Mouse (Mus musculus): ENCODE measurements around the gene Fam50b. TPM values are rescaled to one million over a fixed set of nuclear protein-coding genes. Genes with fewer than 3 reads are reported as not detected.

Fam50b gene
- polyA plus RNA-seq (2015; fragmentation: Nextera tagmentation; extraction: Ambion mirVana) = 0.16 and 0.20 TPM in 2 replicates

DNA sequence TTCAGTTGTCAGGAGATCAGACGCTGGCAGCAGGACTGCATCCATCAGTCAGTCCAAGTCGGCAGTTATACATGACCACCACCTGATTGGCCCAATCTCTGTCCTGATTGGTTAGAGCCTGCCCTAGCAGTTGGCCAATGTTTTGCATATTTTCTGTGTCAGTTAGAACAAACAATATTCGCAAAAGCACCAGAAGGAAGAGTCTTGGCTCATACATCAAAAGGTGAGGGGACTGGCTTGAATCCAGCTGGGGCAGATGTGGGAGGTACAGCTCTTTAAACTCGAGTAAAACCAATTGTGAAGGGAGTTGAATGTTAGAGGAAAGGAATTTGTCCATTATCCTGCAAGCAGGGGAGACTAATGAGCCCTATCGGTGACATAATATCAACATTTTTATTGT is at the start of gene Fam50b:
Gene Fam50b (plus strand): TSS at position 165 of the 400 bp plus-strand sequence.
- Histone ChIP-seq H3K4me3 (ENCODE audit: low read depth, low read length) (no peak within 1 kb of the TSS), H3K27me3 (replicated peaks; ENCODE audit: control insufficient read depth, insufficient read depth, low read length) (no peaks in the 10 kb centered on the region), H3K4me2 (replicated peaks; ENCODE audit: low read depth) (no peak within 1 kb of the TSS), H3K9me3 (ENCODE audit: control insufficient read depth) (no peaks in the 10 kb centered on the region), H3K27ac (ENCODE audit: low read depth, low read length) (no peak within 1 kb of the TSS), H3K4me1 (replicated peaks; ENCODE audit: control insufficient read depth, insufficient read depth, low read length) (peaks cover 10% of the 10 kb centered on the region; the same call in 1 of the 2 replicates), H3K9ac (ENCODE audit: low read depth, low read length) (no peak within 1 kb of the TSS), H3K36me3 (ENCODE audit: control insufficient read depth, insufficient read depth) (no peaks in the 10 kb centered on the region)
- no peak for ATAC-seq
- no peak for TF ChIP-seq CTCF (IDR thresholded peaks at IDR 0.05; ENCODE audit: low read depth)
- 41% methylated on average over 5 of the region's 5 CpGs for WGBS

DNA sequence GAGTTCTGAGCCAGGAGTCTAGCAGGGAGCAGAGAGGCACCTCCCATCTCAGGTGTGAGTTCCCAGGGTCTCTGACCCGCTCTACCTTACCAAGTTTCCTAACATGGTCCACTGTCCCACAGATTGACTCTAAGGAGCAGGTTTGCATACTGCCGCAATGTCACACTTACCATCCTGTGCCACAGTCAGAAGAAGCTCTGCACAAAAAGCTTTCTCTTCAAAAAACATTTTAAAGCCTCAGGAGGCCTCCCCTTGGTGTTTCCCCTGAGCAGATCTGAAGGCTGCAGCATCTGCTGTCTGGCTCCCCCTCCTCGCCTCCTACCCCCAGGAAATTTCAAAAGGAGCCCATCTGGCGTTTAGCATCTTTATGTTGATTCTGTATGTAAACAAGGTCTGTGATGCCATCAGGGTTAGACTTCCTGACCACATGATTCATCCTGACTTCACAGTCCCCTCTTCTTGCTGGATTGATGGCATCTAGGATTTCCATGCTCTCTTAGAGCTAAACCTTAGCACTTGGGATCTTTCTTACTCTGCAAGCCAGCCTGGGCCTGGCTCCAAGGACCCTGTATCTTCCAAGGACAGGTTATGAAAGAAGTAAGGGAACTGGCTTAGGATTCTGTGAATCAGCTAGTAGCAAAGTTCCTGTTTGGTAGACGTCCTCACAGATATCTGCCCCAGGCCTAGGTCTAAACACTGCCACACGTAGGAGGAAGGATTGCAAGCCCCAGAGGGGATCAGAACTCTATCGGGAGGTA is 49.5 kb upstream of the Fam50b start:
- Histone ChIP-seq H3K9me3 (ENCODE audit: control insufficient read depth) (no peaks in the 10 kb centered on the region), H3K4me3 (ENCODE audit: low read depth, low read length) (no peak overlapping the region), H3K36me3 (ENCODE audit: control insufficient read depth, insufficient read depth) (no peaks in the 10 kb centered on the region), H3K27me3 (replicated peaks; ENCODE audit: control insufficient read depth, insufficient read depth, low read length) (no peaks in the 10 kb centered on the region), H3K4me1 (replicated peaks; ENCODE audit: control insufficient read depth, insufficient read depth, low read length) (no peaks in the 10 kb centered on the region), H3K27ac (ENCODE audit: low read depth, low read length) (no peak overlapping the region), H3K9ac (ENCODE audit: low read depth, low read length) (no peak overlapping the region), H3K4me2 (replicated peaks; ENCODE audit: low read depth) (no peak overlapping the region)
- TF ChIP-seq CTCF (IDR thresholded peaks at IDR 0.05; ENCODE audit: low read depth) = no peak
- WGBS = 75% methylated on average over 7 of the region's 7 CpGs
- no peak for ATAC-seq

DNA sequence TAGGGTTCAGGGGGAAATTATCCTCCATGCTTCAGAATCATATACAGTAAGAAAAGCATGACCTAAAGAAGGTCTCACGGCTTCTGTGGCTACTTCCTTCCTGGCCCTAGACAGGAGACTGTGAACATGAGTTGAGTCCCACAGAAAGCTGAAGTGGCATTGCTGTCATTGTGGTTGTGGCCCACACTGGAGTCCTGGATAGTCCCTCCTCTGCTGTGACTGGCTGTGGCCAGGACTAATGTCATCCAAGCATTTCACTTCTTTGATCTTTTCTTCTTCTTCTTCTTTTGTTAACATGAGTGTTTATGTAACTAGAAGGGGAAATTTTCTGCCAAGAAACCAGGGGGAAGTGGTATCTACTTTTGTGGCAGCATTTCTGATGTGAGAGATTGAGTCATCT is 43.6 kb upstream of the Fam50b start:
- Histone ChIP-seq H3K27ac (ENCODE audit: low read depth, low read length) (no peak overlapping the region), H3K4me2 (replicated peaks; ENCODE audit: low read depth) (no peak overlapping the region), H3K9me3 (ENCODE audit: control insufficient read depth) (no peaks in the 10 kb centered on the region), H3K36me3 (ENCODE audit: control insufficient read depth, insufficient read depth) (no peaks in the 10 kb centered on the region), H3K4me1 (replicated peaks; ENCODE audit: control insufficient read depth, insufficient read depth, low read length) (no peaks in the 10 kb centered on the region), H3K9ac (ENCODE audit: low read depth, low read length) (no peak overlapping the region), H3K4me3 (ENCODE audit: low read depth, low read length) (no peak overlapping the region), H3K27me3 (replicated peaks; ENCODE audit: control insufficient read depth, insufficient read depth, low read length) (no peaks in the 10 kb centered on the region)
- no peak for TF ChIP-seq CTCF (IDR thresholded peaks at IDR 0.05; ENCODE audit: low read depth)
- WGBS = 77% methylated on average over 1 of the region's 1 CpGs
- no peak for ATAC-seq

DNA sequence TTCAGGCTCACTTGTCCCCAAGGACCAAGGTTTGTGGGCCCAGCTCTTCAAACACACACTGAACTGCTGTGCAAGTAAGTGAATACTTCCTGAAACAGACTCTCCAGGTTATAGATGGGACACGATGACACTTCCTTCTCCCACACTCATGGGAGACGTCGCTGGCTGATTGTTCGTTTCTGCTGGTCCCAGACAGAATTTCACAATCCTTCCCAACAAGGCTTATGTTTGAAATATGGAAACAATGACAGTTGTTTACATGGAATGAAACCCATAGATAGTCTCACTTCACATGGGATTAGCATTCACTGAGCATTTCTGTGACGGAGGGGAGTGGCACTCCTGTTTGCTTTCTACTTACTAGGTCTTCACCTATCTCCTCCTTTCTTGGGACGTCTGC is 41.5 kb upstream of the Fam50b start:
- ATAC-seq = no peak
- no peak for TF ChIP-seq CTCF (IDR thresholded peaks at IDR 0.05; ENCODE audit: low read depth)
- no peak overlapping the region for H3K9ac ChIP-seq (ENCODE audit: low read depth, low read length)
- H3K27me3 ChIP-seq (replicated peaks; ENCODE audit: control insufficient read depth, insufficient read depth, low read length) = no peaks in the 10 kb centered on the region
- H3K4me1 ChIP-seq (replicated peaks; ENCODE audit: control insufficient read depth, insufficient read depth, low read length) = 0 out of 2 replicates have a peak, but pooled peaks cover 4% of the 10 kb centered on the region
- no peak overlapping the region for H3K4me2 ChIP-seq (replicated peaks; ENCODE audit: low read depth)
- 42% methylated on average over 6 of the region's 6 CpGs for WGBS
- H3K9me3 ChIP-seq (ENCODE audit: control insufficient read depth) = no peaks in the 10 kb centered on the region
- H3K4me3 ChIP-seq (ENCODE audit: low read depth, low read length) = no peak overlapping the region
- no peak overlapping the region for H3K27ac ChIP-seq (ENCODE audit: low read depth, low read length)
- H3K36me3 ChIP-seq (ENCODE audit: control insufficient read depth, insufficient read depth) = no peaks in the 10 kb centered on the region

DNA sequence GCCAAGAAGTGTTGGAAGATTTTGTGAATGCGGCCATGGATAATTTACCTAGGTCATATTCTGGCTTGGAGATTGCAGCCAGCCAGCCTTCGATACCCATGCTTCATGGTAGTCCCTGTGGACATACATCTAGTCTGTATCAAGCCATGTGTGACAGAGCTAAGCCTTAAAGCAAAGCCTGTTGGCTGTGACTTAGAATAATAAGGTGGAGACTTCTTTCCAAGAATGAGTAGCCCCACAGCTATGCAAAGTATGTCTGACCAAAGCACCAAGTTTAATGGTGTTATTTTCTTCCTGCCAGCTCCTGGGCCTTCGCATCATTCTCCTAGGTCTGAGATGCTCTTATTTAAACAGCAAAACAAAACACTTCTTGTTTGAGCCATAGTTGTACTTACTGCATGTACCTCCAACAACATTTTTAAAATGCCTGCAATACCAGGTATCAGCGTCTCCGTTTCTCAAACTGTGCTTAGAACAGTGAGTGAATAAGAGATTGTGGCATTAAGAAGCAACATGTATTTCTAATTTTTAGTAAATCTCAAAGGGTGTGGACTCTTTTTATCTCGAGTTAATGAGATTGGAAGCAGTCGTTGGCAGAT is 37.8 kb upstream of the Fam50b start:
- WGBS = 59% methylated on average over 7 of the region's 7 CpGs
- Histone ChIP-seq H3K9ac (ENCODE audit: low read depth, low read length) (no peak overlapping the region), H3K4me2 (replicated peaks; ENCODE audit: low read depth) (no peak overlapping the region), H3K4me3 (ENCODE audit: low read depth, low read length) (no peak overlapping the region), H3K27me3 (replicated peaks; ENCODE audit: control insufficient read depth, insufficient read depth, low read length) (no peaks in the 10 kb centered on the region), H3K4me1 (replicated peaks; ENCODE audit: control insufficient read depth, insufficient read depth, low read length) (0 out of 2 replicates have a peak, but pooled peaks cover 4% of the 10 kb centered on the region), H3K27ac (ENCODE audit: low read depth, low read length) (no peak overlapping the region), H3K9me3 (ENCODE audit: control insufficient read depth) (no peaks in the 10 kb centered on the region), H3K36me3 (ENCODE audit: control insufficient read depth, insufficient read depth) (no peaks in the 10 kb centered on the region)
- no peak for TF ChIP-seq CTCF (IDR thresholded peaks at IDR 0.05; ENCODE audit: low read depth)
- ATAC-seq = no peak

DNA sequence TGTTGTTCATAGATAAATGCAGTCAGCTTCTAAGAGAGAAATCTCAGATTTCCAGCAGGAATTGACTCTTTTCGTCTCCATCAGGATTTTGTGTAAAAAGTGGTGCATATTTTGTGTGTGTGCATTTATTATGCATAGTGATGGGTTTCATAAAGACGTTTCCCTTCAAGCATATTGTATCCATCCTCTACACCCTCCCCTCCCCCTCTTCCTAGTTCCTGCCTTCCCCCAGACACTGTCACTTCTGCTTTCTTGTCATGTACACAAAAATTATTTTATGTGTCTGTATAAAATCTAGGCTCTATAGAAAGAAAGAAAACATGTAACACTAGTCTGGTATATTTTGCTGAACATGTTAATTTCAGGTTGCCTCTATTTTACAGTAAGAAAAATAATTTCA is 34.6 kb upstream of the Fam50b start:
- no peak overlapping the region for H3K27ac ChIP-seq (ENCODE audit: low read depth, low read length)
- 79% methylated on average over 2 of the region's 2 CpGs for WGBS
- H3K9me3 ChIP-seq (ENCODE audit: control insufficient read depth) = no peaks in the 10 kb centered on the region
- no peak overlapping the region for H3K4me2 ChIP-seq (replicated peaks; ENCODE audit: low read depth)
- H3K4me1 ChIP-seq (replicated peaks; ENCODE audit: control insufficient read depth, insufficient read depth, low read length) = 0 out of 2 replicates have a peak, but pooled peaks cover 4% of the 10 kb centered on the region
- ATAC-seq = no peak
- H3K36me3 ChIP-seq (ENCODE audit: control insufficient read depth, insufficient read depth) = no peaks in the 10 kb centered on the region
- H3K4me3 ChIP-seq (ENCODE audit: low read depth, low read length) = no peak overlapping the region
- no peak overlapping the region for H3K9ac ChIP-seq (ENCODE audit: low read depth, low read length)
- no peak for TF ChIP-seq CTCF (IDR thresholded peaks at IDR 0.05; ENCODE audit: low read depth)
- no peaks in the 10 kb centered on the region for H3K27me3 ChIP-seq (replicated peaks; ENCODE audit: control insufficient read depth, insufficient read depth, low read length)
